Mouse (Mus musculus) frontal cortex, postnatal 10 days (tissue): ENCODE results near the gene Yy1.

Experiments
- DNase-seq, 2 experiments: peaks; one replicate each; pipeline ENCODE4 v3.0.0; 2022; ENCODE audit warnings: low spot score in 2 of 2, mixed read lengths in 1 of 2

The Yy1 gene

DNA sequence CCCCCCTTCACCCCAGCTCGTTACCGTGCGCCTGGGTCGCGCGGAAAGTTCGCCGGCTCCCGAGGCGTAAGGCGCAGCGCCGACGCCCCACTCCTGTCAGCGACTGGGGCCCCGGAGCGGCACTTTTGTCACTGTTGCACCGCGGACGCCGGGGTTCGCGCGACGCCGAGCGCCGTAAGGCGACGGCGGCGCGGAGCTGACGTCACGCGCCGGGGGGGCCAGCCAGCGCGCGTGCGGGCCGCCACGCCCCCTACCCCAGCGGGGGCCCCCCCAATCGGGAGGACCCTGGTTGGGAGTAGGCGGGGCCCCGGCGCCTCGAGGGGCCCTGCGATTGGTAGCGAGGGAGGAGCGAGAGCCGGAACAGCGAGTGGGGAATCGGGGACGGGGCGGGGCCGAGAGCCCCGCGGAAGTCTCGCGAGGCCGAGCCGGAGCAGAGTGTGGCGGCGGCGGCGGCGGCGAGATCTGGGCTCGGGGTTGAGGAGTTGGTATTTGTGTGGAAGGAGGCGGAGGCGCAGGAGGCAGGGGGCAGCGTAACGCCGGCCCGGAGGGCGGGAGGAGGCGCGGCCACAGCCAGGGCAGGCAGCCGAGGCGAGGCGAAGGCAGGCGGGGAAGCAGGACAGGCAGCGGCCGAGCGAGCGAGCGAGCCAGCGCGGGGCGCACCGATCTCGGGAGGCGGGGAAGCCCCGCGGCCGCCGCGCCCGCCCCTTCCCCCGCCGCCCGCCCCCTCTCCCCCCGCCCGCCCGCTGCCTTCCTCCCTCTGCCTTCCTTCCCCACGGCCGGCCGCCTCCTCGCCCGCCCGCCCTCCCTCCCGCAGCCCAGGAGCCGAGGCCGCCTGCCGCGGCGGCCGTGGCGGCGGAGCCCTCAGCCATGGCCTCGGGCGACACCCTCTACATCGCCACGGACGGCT lies at the start of gene Yy1:
Gene Yy1 (plus strand): TSS at position 428 of the 907 bp plus-strand sequence.
- peak; percentile 98 for DNase-seq

DNA sequence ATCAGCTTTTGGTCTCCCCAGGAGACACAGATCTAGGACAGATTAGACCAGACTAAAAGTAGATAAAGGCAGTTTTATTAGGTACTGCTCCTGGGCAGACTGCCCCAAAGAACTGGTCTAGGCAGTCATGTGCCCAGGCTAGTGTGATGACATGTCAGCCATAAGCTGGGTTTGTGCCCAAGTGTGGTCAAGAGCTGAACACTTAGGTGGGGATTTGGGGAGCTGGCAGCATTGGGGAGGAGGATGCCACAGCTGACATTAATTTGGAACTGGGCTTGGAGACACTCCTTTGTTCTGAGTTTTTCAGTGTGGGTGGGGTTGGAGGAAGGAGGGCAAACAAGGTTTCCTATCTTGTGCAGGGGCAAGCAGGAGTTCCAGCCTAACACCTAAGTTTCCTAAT lies 46.8 kb upstream of the Yy1 start:
- no peak for DNase-seq

DNA sequence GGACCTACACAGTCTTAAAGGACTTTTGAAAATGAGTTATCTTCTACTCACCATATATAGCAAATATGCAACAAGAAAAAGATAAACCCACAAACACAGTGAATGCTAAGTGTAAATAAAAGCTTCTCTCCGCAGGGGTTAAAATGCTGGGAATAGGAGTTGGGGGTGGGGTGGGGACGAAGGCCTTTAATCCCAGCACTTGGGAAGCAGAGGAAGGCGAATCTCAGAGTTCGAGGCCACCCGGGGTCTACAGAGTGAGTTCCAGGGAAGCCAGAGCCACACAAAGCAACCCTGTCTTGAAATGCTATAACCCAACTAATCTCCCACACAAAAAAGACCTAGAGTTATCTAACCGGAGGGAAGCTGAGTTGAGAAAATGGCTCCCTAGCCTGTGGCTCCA lies 43.8 kb upstream of the Yy1 start:
- no peak for DNase-seq

DNA sequence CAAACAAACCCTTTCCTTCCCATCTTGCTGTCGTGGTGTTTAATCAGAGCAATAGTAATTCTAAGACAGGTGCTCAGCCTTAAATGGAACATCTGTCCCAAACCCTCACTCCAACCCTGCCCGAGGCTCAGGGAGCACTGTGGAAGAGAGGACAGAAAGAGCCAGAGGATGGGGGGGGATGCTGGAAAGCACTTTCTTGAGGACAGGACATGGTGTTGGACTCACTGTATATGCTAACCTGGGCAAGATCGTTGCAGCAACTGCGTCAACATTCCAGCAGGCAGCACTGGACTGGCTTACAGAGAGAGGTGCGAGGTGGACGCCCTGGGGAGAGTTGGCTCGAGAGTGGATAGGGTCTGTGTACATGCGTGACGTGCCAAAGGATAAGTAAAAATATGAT lies 43.3 kb upstream of the Yy1 start:
- DNase-seq: no peak

DNA sequence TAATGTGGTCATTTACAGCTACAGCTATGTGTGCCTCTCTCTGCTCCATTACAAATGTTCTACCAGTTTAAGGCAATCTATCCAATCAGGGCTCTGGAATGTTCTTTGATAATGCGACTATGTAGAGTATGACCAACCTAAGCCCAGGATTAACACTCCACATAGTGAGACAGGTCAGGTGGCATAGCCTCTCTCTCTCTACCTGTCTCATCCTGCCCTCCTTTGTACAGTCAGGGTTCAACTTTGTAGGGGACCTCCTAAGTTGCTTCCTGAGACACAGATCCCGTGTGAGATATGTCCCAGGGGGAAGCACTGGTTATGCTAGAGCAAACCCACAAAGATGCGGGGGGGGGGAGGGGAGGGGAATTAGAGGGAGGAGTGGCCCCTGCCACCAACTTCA lies 42.5 kb upstream of the Yy1 start:
- DNase-seq: no peak

DNA sequence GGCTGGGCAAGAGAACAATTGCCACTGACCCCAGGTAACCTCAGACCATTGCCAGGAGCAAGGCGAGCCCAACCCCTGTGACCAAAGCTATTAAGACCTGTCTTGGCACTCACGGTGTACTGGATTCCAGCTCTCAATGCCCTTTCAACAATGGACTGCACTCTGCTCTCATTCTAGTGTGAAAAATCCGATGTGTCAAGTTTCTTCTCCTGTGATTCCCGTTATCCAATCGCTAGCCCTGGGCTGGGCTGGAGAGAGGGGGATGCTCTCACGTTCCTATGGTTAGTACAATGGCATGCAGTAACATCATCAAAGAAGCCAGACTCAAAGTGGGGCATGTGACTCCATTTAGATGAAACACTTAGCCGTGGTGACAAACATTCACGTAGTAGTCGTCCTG lies 41.0 kb upstream of the Yy1 start:
- DNase-seq: no peak

DNA sequence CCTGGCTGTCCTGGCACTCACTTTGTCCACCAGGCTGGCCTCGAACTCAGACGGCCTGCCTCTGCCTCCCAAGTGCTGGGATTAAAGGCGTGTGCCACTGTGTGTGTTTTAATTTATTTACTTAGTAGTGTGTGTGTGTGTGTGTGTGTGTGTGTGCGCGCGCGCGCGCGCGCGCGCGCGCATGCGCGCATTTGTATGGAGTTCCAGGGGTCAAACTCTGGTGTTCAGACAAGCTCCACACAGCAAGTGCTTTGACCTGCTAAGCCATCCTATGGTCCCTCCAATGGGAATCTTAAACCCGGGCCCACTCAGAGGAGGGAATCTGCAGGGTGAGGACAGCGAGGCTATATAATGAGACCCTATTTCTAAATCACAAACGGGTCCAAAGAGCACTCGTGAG lies 37.6 kb upstream of the Yy1 start:
- no peak for DNase-seq

DNA sequence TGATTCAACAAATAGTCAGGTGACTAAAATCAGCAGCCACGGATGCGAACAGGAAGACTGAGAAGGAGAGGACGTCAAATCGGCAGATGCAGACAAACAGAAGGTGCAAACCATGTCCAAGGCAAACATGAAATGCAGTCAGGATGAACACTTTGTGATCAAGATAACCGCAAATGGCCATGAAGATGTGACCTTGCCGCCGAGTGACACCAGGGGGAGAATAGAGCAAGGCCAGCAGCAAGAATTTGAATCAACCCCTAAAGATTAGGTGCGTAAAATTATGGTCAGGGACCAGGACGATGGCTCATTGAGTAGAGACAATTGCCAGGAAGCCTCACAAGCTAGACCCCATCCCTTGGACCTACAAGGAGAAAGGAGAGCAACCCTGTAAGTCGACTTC lies 36.2 kb upstream of the Yy1 start:
- no peak for DNase-seq

DNA sequence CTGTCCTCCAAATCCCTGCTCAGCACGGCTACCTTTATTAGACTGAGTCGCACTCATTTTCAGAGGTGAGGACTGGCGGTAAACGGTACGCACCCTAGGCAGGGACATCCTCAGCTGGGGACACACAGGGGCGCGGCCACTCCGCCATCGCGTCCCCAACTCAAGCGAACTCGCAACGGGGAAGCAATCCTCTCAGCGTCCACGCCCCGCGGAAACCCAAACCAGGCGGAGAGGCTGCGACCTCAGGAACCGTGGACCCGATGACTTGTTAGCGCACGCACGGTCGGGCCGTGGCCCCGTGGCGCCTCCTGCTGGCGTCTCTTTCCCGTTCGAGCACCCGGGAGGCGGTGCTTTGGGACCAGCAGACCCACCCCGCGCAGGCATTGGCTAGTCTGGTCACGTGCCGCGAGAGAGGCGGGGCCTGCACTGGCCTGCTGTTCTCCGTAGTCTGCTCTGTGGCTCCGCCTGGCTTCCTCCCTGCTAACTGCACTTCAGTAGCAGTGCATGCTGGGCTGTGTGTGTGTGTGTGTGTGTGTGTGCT lies 35.0 kb upstream of the Yy1 start:
- DNase-seq: peak; percentile 97 to 99

DNA sequence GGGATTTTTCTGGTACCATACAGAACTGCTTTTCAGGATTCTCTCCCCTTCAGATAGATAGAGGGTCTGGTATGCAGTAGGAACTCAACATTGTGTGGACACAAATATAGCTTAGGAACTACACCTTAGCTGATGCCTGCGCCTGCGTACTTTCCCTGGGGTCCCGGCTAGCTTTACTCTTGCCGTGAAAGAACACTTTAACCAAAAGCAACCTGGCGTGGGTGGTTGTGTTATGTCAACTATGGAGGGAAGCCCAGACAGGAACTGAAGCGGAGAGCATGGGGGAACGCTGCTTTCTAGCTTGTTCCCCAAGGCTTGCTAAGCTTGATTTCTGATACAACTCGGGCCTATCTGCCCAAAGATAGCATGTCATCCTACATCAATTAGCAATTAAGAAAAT lies 34.5 kb upstream of the Yy1 start:
- DNase-seq: no peak

DNA sequence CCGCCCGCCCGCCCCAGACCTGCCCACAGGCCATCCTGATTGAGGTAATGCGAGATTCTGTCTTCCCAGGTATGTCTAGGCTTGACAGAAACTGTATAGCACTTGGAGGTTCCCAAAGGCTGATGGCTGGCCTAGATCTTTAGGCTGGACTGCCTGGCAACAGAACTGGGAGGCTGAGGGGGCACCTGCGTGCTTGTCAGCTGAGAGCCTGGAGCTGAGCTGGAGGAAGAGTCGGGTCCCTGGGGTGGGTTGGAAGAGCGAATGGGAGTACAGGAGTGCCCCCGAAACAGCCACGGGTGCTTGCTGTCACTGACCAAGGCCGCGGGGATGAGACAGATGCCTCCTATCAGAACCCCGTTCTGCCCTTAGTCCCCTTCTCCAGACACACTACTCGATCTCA lies 34.1 kb upstream of the Yy1 start:
- DNase-seq: no peak

DNA sequence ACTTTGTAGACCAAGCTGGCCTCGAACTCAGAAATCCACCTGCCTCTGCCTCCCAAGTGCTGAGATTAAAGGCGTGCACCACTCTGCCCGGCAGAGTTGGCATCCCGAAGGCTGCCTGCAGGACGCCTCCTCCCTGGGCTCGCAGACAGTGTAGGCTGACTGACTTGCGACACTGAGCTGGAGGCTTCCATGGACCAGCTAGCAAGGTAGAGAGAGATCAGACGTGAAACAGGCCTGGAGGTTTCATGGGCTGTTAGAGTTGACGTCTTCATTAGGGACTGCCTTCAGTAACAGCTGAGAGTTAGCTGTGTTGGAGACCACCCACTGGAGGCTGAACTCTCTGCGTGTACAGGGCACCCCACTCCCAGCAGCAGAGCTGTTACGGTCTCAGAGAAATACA lies 33.5 kb upstream of the Yy1 start:
- DNase-seq: no peak

DNA sequence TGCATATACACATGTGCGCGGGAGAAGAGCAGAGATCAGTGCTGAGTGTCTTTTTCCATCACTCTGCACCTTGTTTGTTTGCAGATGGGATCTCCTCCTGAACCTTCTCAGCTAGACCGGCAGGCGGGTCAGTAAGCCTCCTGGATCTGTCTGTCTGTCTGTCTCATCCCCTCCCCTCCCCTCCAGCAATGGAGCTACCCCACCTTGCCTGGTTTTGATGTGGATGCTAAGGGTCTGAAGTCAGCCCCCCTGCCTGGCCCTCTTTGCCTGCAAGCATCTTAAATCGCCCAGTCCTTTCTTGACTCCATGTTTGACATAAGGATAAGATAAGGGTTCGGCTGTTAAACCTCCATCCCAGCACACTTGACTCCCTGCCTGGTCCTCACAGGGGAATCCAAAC lies 32.8 kb upstream of the Yy1 start:
- no peak for DNase-seq

DNA sequence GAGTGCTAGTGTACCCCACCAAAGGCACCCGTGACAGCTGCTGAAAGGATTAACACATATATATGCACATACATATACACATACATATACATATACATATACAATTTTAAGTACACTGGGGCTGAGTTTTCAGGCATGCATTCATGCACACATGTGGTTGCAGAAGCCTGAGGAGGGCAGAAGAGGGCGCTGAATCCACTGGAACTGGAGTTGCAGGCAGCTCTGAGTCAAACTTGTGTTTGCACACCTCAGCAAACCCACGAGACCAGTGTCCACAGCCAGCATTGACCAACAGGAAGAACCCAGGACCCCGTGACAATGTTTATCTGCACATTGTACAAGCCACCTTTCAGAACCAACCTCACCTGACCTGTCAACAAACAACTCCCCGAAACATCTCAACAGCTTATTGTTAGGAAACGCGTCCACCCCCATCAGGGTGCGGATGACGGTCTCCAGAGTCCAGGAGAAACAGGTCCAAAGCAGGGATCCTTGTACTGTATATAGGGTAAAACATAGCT lies 32.2 kb upstream of the Yy1 start:
- no peak for DNase-seq

DNA sequence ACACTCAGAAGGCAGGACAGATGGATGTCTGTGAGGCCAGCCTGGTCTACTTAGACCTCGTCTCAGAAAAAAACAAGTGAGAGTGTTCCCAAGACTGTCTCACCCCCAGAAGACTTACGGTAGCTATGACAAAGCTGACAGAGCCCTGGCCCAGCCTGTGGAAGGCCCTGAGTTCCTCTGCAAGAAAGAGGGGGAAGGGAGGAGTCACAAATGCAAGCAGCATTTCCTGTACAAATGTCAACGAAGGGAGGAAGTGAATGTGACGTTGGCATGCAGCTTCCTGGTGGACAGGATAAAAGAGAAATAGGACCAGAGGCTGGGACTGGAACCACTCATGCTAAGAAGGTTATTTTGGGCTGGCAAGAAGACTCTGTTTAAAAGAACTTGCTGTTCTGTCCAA lies 31.6 kb upstream of the Yy1 start:
- DNase-seq: no peak

DNA sequence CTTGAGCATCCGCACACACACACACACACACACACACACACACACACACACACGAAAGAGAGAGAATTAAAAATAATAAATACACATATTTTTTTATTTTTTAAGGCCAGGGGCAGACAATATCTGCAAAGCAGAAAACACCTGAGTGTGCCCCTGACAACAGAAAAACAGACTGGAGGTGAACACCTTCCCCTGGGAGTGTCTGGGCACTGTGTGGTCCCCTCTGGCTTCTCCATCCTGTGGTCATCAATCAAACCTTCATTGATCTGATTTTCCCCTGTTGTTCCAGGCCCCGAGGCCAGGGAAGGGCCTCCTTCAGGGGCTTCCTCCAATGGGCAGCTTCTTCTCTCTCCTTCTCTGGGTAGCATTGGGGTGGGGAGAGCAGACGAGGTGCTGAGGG lies 31.1 kb upstream of the Yy1 start:
- DNase-seq: no peak

DNA sequence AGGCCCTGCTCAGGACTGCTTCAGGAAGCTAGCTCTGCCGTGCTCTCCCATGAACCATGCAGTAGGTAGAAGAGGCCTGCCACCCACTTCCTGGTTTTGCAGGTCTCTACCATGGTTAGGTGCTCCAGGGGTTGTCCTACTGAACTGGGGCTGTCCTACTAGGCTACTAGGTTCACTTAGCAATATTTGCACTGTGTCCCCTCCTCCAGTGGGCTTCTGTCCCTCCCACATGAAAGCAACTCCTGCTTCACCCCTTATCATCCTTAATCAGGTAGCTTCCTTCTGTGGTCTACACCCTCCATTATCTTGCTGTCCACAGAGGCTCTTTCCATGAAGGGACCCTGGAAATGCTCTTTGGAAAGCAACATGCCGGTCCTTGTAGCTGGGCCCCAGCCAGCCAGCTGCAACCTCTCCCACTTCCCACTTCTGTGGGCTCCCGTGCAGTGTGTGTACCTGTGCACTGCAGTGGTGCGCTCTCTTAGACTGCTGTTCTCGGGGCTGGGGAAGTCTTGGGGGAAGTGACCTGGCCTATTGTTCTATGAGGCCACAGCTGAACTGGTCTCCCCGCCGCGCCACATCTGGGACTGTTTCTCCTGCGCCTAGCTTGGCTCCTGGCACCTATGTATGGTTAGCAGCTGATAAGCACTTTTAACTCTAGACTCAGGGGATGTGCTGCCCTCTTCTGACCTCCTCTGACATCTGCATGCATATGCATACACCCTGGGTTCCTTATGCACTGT lies 29.5 kb upstream of the Yy1 start:
- DNase-seq: no peak

DNA sequence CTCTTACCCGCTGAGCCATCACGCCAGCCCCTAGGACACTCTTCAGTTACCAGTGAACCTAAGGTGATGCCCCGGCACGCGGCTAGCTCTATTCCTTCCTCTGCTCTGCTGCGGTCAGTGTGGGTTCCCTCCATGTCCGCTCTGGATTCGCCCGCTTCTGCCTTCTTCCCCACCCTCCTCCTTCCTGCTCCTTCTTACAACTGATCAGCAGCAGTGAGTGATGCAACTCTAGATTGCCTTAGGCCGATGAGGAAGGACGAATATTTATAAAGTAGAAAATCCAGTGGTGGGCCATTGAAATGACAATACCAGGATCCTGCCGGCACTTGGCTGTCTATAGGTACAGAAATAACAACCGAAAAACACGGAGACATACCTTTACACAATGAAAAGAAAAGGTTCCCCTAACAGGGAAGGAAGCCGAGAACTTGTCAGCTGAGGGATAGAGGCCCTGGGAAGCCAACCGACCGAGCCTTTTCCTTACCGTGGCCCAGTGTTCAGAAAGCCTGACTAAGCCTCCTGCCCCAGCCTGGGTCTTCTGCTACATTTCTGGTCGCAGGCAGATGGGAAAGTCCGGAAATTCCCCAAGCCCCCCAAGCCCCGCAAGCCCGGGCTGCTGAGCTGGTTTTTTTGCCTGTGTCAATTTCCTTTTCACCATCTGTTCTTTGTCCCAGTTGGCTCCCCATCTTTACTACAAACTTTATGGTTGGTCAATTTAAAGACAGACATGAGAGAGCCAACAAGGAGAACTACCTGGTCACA lies 27.7 kb upstream of the Yy1 start:
- DNase-seq: no peak

DNA sequence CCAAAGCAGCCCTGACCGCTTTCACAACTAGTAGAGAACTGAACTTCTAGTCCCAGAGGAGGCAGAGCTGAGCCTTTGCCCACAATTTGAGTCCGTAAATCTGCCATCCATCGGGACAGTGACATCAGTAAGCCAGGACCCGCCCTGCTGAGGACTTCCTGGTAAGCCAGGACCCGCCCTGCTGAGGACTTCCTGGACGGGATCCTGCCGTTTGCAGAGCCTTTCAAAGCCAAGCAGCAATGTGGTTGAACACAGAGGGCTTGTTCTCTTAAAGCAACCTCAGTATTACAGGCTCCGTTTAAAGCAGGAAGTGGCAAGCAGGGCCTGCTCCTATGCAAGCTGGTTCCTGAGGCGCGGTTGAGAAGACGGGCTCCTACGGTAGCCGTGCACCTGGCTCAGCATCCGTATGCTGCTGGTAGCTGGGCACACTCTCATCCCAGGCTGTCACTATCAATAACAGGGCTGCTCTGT lies 27.0 kb upstream of the Yy1 start:
- DNase-seq: no peak

DNA sequence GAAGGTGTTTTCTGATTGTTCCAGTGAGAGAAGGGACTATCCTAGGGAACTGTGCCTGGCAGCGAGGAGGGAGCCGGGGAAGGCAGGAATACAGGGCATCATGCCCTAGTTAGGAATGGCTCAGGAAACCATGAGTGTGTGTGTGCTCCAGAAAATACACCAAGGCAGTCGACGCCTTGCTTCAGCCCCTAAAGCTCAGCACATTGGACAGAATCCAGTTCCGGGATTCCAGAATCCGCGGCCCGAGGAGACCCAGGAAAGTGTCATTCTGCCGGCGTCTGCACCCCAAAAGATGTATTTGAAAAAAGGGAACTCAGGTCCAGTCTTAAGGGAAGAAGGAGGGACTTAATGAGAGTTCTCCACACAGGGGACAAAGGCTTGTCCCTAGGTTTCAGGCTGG lies 26.5 kb upstream of the Yy1 start:
- DNase-seq: no peak

DNA sequence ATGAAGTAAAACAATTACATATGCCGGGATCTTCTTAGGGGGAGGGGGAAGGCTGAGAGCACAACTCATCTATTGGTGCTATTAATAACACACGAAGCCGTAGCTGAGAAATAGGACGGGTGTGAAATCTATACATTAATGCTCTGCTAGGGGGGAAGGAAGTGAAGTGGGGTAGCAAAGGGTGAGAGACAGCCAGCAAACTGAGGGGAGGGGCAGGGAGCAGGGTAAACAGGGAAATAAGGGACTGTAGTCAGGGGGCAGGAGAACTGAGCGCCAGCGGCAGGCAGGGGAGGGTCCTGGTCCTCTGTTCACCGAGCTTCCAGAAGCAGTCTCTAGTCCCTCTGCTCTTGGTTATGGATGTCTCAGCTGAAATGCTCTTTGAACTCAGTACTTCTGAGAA lies 25.9 kb upstream of the Yy1 start:
- no peak for DNase-seq
